Mouse (Mus musculus) heart, adult 2 months (tissue): ENCODE measurements at regions not wholly inside any gene's neighbourhood (a gene's known extent, or its start where the extent isn't known, plus 50 kb on each side); places are given as distances from the start of the nearest gene placed in this dataset.

Experiments
- DNase-seq, 2 experiments: peaks; one replicate each; pipeline ENCODE4 v3.0.0; 2021
- H3K27ac ChIP-seq: fragments of 200-600 bp; 2 replicates; pipeline ENCODE4 v1.8.1; 2022
- H3K27me3 ChIP-seq: fragments of 200-500 bp; 2 replicates; pipeline ENCODE4 v1.6.1; 2012; ENCODE audit warnings: mild to moderate bottlenecking, low read length, inconsistent platforms, mixed read lengths; ENCODE audit not compliant: control insufficient read depth, insufficient read depth
- H3K36me3 ChIP-seq: fragments of 200-500 bp; 2 replicates; pipeline ENCODE4 v1.6.1; 2012; ENCODE audit warnings: low read length, inconsistent platforms; ENCODE audit not compliant: control insufficient read depth, insufficient read depth
- H3K4me1 ChIP-seq: fragments of 200-500 bp; 2 replicates; pipeline ENCODE4 v1.6.1; 2011; ENCODE audit warnings: low read length; ENCODE audit not compliant: control insufficient read depth, insufficient read depth
- H3K4me3 ChIP-seq: fragments of 200-600 bp; 2 replicates; pipeline ENCODE4 v1.8.1; 2022
- H3K79me2 ChIP-seq: fragments of 200-500 bp; replicated peaks from 2 replicates; pipeline ENCODE4 v1.6.1; 2012; ENCODE audit warnings: mild to moderate bottlenecking, inconsistent platforms, low read length, moderate library complexity, mixed read lengths; ENCODE audit not compliant: control insufficient read depth, insufficient read depth
- H3K9ac ChIP-seq: fragments of 200-500 bp; 2 replicates; pipeline ENCODE4 v1.6.1; 2012; ENCODE audit warnings: low read depth, mild to moderate bottlenecking, control low read depth, inconsistent platforms, low read length, mixed read lengths
- CTCF ChIP-seq: fragments of 200-600 bp; IDR thresholded peaks from 2 replicates; pipeline ENCODE4 v1.8.1; 2022; ENCODE audit warnings: antibody characterized with exemption, mild to moderate bottlenecking, moderate library complexity
- EP300 ChIP-seq: fragments of 200-500 bp; IDR thresholded peaks from 2 replicates; pipeline ENCODE4 v1.6.1; 2011; ENCODE audit warnings: low read depth, low read length, control low read depth; ENCODE audit not compliant: insufficient read depth
- POLR2A ChIP-seq: fragments of 200-500 bp; IDR thresholded peaks from 2 replicates; pipeline ENCODE4 v1.6.1; 2011; ENCODE audit warnings: mild to moderate bottlenecking, low read depth, low read length, control low read depth; ENCODE audit not compliant: insufficient read depth
- WGBS: fragments of 180-500 bp; shearing (Covaris S2); methylation state at CpG from one replicate; pipeline ENCODE4 v1.1.7; 2018; 5-methylcytosine and 5-hydroxymethylcytosine counted together
- intact Hi-C: fragments of 180-260 bp; cut with DNase I; formaldehyde crosslinking; loops from one replicate; pipeline ENCODE4 v1.15.1; 2025

GRCm38 (mm10) chr13:99118901-99119300, 65.7 kb upstream of the Zfp366 start:
- Histone ChIP-seq H3K79me2 (no peaks in the 10 kb centered on the region), H3K27ac (no peak overlapping the region), H3K9ac (no peak overlapping the region), H3K27me3 (no peaks in the 10 kb centered on the region), H3K4me3 (no peak overlapping the region), H3K4me1 (no peaks in the 10 kb centered on the region; the same call in 1 of the 2 replicates), H3K36me3 (no peaks in the 10 kb centered on the region)
- WGBS, result 72% methylated on average over 7 of the region's 7 CpGs
- TF ChIP-seq POLR2A (no peak), EP300 (no peak), CTCF (no peak)
- no peak for DNase-seq
- intact Hi-C loops, result no loop called here

GRCm38 (mm10) chr13:99115541-99115940, 69.1 kb upstream of the Zfp366 start:
- H3K4me3 ChIP-seq, result no peak overlapping the region
- intact Hi-C loops, result no loop called here
- 76% methylated on average over 7 of the region's 7 CpGs for WGBS
- TF ChIP-seq EP300 (no peak), POLR2A (no peak)
- no peaks in the 10 kb centered on the region for H3K27me3 ChIP-seq
- no peaks in the 10 kb centered on the region for H3K79me2 ChIP-seq
- H3K27ac ChIP-seq, result no peak overlapping the region
- H3K4me1 ChIP-seq, result no peaks in the 10 kb centered on the region
- no peak for DNase-seq
- no peak overlapping the region for H3K9ac ChIP-seq
- H3K36me3 ChIP-seq, result no peaks in the 10 kb centered on the region

DNA sequence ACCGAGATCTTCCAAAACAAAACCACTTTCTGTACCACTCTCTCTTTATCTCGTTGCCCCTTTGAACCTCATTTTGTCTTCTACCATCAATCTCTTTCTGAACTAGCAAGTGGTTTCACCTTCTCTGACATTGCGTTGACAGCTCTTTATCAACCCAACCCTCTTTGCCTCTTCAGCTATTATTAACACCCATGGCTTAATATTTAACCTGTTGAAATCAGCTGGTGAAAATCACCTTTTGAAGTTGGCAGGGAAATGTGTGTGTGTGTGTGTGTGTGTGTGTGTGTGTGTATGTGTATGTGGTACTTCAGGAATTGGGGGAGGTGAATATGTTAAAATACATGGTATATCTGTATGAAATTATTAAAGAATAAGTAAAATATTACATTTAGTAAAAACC, 70.1 kb upstream of the Zfp366 start:
- no peak overlapping the region for H3K27ac ChIP-seq
- TF ChIP-seq POLR2A (no peak), CTCF (no peak), EP300 (no peak)

DNA sequence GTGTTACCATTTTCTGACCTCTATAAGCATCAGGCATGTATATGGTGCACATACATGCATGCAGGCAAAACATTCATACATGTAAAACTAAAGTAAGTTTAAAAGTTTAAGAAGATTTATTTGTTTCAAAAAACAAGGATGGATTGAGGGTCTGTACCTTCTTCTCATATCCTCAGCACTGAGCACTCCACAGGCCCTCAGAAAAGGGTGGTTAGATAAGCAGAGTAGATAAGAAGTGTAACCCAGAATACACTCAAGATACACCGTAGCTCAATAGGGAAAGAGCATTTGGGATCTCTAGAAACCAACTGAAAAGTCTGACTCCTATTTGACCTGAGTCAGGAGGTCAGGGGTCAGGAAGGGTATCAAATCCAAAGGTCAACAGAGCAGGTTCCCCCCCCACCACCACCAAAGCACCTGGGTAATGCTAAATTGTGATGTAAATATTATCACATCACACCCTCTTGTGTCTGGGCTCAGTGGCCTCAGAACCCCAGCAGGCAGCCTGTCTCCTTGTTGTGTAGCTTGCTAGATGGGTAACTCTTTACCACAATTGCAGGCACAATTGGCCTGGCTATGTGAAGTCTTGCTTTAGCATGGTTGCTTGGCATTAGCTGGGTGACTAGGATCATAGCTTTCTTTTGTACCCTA, 72.8 kb upstream of the Zfp366 start:
- DNase-seq, result no peak
- Histone ChIP-seq H3K4me1 (no peaks in the 10 kb centered on the region), H3K79me2 (no peaks in the 10 kb centered on the region), H3K9ac (no peak overlapping the region), H3K27me3 (no peaks in the 10 kb centered on the region), H3K4me3 (no peak overlapping the region), H3K36me3 (no peaks in the 10 kb centered on the region), H3K27ac (no peak overlapping the region)
- intact Hi-C loops, result no loop called here
- TF ChIP-seq EP300, result no peak
- TF ChIP-seq POLR2A, result no peak
- TF ChIP-seq CTCF, result no peak
- WGBS, result 81% methylated on average over 1 of the region's 1 CpGs

More for the DNA sequence above, 70.1 kb upstream of the Zfp366 start:
- 43% methylated on average over 3 of the region's 3 CpGs for WGBS
- Histone ChIP-seq H3K36me3 (no peaks in the 10 kb centered on the region), H3K9ac (no peak overlapping the region), H3K4me1 (no peaks in the 10 kb centered on the region), H3K79me2 (no peaks in the 10 kb centered on the region), H3K4me3 (no peak overlapping the region), H3K27me3 (no peaks in the 10 kb centered on the region)
- DNase-seq, result no peak
- intact Hi-C loops, result no loop called here

DNA sequence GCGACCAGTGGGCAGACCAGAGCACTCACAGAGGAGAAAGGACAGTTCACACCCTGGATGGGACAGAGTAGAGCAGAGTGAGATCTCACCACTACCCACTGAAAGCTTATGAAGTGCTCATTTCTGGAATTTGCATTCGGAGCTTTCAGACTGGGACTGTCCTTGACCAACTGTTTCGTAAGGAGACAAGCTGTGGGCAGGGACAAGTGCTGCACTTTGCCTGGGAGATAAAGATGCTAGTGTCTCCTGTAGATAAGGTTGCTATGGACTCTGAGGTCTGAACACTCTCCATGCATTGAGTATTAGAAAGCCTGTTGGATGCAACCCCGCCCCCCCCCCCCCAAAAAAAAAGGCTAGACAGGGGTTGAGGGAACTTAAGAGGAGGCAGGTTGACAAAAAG, 76.6 kb upstream of the Zfp366 start:
- no peaks in the 10 kb centered on the region for H3K27me3 ChIP-seq
- DNase-seq, result no peak
- H3K4me3 ChIP-seq, result no peak overlapping the region
- H3K4me1 ChIP-seq, result no peaks in the 10 kb centered on the region
- TF ChIP-seq EP300, result no peak
- TF ChIP-seq CTCF, result no peak
- TF ChIP-seq POLR2A, result no peak
- no peak overlapping the region for H3K9ac ChIP-seq
- H3K79me2 ChIP-seq, result no peaks in the 10 kb centered on the region
- no peaks in the 10 kb centered on the region for H3K36me3 ChIP-seq
- no peak overlapping the region for H3K27ac ChIP-seq
- 60% methylated on average over 4 of the region's 4 CpGs for WGBS
- intact Hi-C loops, result no loop called here

DNA sequence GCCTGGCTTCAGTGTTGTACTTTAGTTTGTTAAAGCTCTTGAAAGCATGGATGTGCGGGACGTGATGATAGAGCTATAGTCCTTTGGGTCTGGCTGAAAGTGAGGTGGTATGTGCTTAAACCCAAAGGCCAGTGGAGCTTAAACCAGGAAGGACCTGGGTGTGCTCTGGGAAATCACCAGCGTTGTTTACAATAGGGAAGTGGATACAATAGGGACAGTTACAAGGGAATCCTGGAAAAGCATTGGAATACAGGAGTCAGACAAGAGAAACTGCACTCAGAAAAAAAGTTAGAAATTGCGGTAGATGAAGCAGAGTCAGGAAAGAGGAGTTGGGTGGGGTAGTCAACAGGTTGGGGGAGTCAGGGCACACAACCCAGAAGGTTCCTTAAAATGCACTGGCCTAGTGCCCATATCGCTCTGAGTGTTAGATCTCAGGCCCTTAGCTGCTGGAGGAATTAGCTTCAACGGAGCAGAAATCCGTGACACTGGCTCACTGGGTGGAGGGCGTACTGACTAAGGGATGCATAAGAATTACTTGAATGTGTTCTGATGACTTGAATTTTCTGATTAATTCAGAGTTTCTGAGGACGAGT, 82.4 kb upstream of the Zfp366 start:
- WGBS, result 67% methylated on average over 9 of the region's 9 CpGs
- Histone ChIP-seq H3K4me1 (peaks cover 1% of the 10 kb centered on the region; the same call in 1 of the 2 replicates), H3K36me3 (no peaks in the 10 kb centered on the region), H3K9ac (no peak overlapping the region), H3K27ac (no peak overlapping the region), H3K4me3 (no peak overlapping the region), H3K79me2 (no peaks in the 10 kb centered on the region), H3K27me3 (no peaks in the 10 kb centered on the region)
- DNase-seq, result no peak
- intact Hi-C loops, result no loop called here
- TF ChIP-seq EP300 (no peak), CTCF (no peak), POLR2A (no peak)
